Mouse (Mus musculus): ENCODE data around the gene Adamts9.

- TF ChIP-seq PAX5 (IDR thresholded peaks at IDR 0.05; ENCODE audit: low read length) (no peak), CTCF (conservative IDR thresholded peaks at IDR 0.05 in 1 of 2, IDR thresholded peaks at IDR 0.05 in 1 of 2; ENCODE audit: low read depth in 2 of 2, low read length in 2 of 2) (no peak), ZKSCAN1 (IDR thresholded peaks at IDR 0.05; ENCODE audit: borderline replicate concordance, low read depth, low read length) (no peak), GABPA (IDR thresholded peaks at IDR 0.05; ENCODE audit: insufficient replicate concordance, low read depth, low read length) (no peak), TCF12 (IDR thresholded peaks at IDR 0.05; ENCODE audit: low read depth, low read length) (no peak), POLR2A (IDR thresholded peaks at IDR 0.05; ENCODE audit: low read depth, low read length) (no peak), CHD2 (IDR thresholded peaks at IDR 0.05; ENCODE audit: low read length) (no peak), MYC (IDR thresholded peaks at IDR 0.05; ENCODE audit: low read depth, low read length) (no peak), EP300 (IDR thresholded peaks at IDR 0.05; ENCODE audit: low read length) (no peak)
These were observed 68.0 kb downstream of the Adamts9 start for GRCm38 (mm10) chr6:92875340-92875739.
